Mouse (Mus musculus) hindbrain, embryonic 11.5 days (tissue): Measurements from ENCODE around the gene Gm19345. TPM values are rescaled to one million over a fixed set of nuclear protein-coding genes. Genes with fewer than 3 reads are reported as not detected.

Source experiments
- ATAC-seq: fragments of 200-750 bp; cut with Nextera tagmentation; 2 replicates; pipeline ENCODE4 v1.8.0; 2017; ENCODE audit warnings: mild to moderate bottlenecking, moderate TSS enrichment, moderate library complexity; ENCODE audit not compliant: low FRiP score
- DNase-seq: peaks from one replicate; pipeline ENCODE4 v3.0.0-alpha.2; 2015; ENCODE audit warnings: low spot score
- H3K27ac ChIP-seq: fragments of 300-500 bp; sonication (generic); 2 replicates; pipeline ENCODE4 v1.5.1; 2014; ENCODE audit warnings: mild to moderate bottlenecking, low read depth, low read length
- H3K27me3 ChIP-seq: fragments of 300-500 bp; sonication (generic); 2 replicates; pipeline ENCODE4 v1.6.1; 2014; ENCODE audit warnings: mild to moderate bottlenecking, low read length, moderate library complexity, mixed read lengths; ENCODE audit not compliant: control insufficient read depth, insufficient read depth
- H3K36me3 ChIP-seq: fragments of 300-500 bp; sonication (generic); 2 replicates; pipeline ENCODE4 v1.6.1; 2014; ENCODE audit warnings: mild to moderate bottlenecking, low read length, moderate library complexity, mixed read lengths; ENCODE audit not compliant: control insufficient read depth, insufficient read depth
- H3K4me1 ChIP-seq: fragments of 300-500 bp; sonication (generic); replicated peaks from 2 replicates; pipeline ENCODE4 v1.6.1; 2014; ENCODE audit warnings: low read length, mixed read lengths; ENCODE audit not compliant: control insufficient read depth, insufficient read depth
- H3K4me2 ChIP-seq: fragments of 300-500 bp; sonication (generic); replicated peaks from 2 replicates; pipeline ENCODE4 v1.6.1; 2014; ENCODE audit warnings: mild to moderate bottlenecking, low read depth, low read length
- H3K4me3 ChIP-seq: fragments of 300-500 bp; sonication (generic); 2 replicates; pipeline ENCODE4 v1.5.1; 2014; ENCODE audit warnings: low read depth, low read length
- H3K9ac ChIP-seq: fragments of 300-500 bp; sonication (generic); 2 replicates; pipeline ENCODE4 v1.6.1; 2014; ENCODE audit warnings: low read depth, low read length
- H3K9me3 ChIP-seq: fragments of 300-500 bp; sonication (generic); 2 replicates; pipeline ENCODE4 v1.6.1; 2016; ENCODE audit warnings: low read length; ENCODE audit not compliant: control insufficient read depth
- WGBS: fragments of 180-500 bp; shearing (Covaris S2); extraction: QIAGEN DNeasy Blood & Tissue Kit; methylation state at CpG from one replicate; pipeline ENCODE4 v1.1.7; 2014; 5-methylcytosine and 5-hydroxymethylcytosine counted together
- polyA plus RNA-seq: library from polyadenylated mRNA; unstranded; fragments of >200 nt; fragmentation: Nextera tagmentation; extraction: Ambion mirVana; gene quantifications from 2 replicates; pipeline ENCODE4 v1.2.1, GENCODE M21; 2014

Gm19345 gene
- polyA plus RNA-seq, 1 experiment from 2014 or later: 0.17 TPM

DNA sequence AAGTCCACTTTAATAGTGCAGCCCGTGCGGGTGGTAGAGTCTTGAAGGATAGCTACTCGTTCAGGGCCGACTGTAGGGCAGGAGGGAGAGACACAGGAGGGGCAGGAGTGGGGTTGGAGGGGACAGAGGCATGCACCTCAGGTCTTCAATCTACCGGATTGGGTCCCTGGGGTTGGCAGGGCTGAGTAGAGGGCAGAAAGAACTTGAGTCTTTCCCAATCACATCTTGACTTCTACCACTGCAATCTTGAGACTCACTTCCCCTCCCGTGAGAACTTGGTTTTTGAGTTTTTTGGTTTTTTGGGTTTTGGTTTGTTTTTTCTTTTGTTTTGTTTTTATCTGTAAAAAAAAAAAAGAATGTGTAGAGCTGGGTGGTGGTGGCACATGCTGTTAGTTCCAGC, 4.5 kb downstream of the Gm19345 start:
- no peak for ATAC-seq
- Histone ChIP-seq H3K4me2 (no peak overlapping the region), H3K9ac (no peak overlapping the region), H3K27ac (no peak overlapping the region), H3K9me3 (no peaks in the 10 kb centered on the region), H3K36me3 (no peaks in the 10 kb centered on the region), H3K27me3 (0 out of 2 replicates have a peak, but pooled peaks cover 3% of the 10 kb centered on the region), H3K4me3 (no peak overlapping the region), H3K4me1 (no peaks in the 10 kb centered on the region)
- DNase-seq: no peak
- WGBS: 86% methylated on average over 6 of the region's 6 CpGs

DNA sequence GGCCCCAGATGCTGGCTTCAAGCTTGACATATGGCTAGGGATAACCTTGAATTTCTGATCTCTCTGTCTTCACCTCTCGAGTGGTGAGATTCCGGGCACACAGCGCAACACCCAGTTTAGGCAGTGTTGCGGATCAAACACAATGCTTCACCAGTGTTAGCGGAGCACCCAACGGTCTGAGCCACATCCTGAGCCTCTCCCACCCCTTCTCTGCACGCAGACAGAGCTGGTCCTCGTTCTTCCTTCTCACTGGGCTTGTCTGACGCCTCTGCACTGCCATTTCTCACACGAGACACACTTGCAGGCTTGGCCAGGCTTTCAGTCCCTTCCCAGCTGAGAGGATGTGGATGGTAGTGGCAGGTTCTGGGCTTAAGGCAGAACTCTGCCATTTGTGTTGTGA, 7.9 kb downstream of the Gm19345 start:
- Histone ChIP-seq H3K27me3 (no peaks in the 10 kb centered on the region), H3K9me3 (no peaks in the 10 kb centered on the region), H3K4me1 (no peaks in the 10 kb centered on the region), H3K4me2 (no peak overlapping the region), H3K4me3 (no peak overlapping the region), H3K27ac (no peak overlapping the region), H3K9ac (no peak overlapping the region), H3K36me3 (no peaks in the 10 kb centered on the region)
- ATAC-seq (no peak), DNase-seq (no peak)
- 77% methylated on average over 10 of the region's 10 CpGs for WGBS

DNA sequence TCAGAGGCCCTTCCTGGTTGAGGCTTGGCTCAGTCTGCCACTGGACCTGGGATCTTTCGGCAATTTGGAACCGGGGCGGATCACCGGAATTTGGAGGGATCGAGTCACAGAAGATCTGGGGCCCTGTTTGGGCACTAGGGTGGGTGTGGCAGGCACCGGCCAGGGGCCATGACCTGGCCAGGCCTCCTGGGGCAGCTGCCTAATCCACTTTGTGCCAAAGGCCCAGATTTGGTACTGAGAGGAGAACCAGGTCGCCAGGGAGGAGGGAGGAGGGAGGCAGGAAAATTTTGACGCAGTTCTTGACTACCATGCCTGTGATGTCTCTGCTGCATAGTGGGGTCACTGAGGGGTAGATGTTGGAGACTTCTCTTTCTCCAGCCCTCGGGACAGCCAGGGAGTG, 9.4 kb downstream of the Gm19345 start, which contains the start of gene Ceacam16:
TSS of gene Ceacam16 (minus strand) at position 101 of the 400 bp plus-strand sequence.
- Histone ChIP-seq H3K9me3 (no peaks in the 10 kb centered on the region), H3K9ac (no peak within 1 kb of the TSS), H3K4me1 (no peaks in the 10 kb centered on the region), H3K4me3 (no peak within 1 kb of the TSS), H3K4me2 (no peak within 1 kb of the TSS), H3K27ac (no peak within 1 kb of the TSS), H3K27me3 (no peaks in the 10 kb centered on the region), H3K36me3 (no peaks in the 10 kb centered on the region)
- 76% methylated on average over 9 of the region's 9 CpGs for WGBS
- no peak for ATAC-seq
- DNase-seq: no peak

DNA sequence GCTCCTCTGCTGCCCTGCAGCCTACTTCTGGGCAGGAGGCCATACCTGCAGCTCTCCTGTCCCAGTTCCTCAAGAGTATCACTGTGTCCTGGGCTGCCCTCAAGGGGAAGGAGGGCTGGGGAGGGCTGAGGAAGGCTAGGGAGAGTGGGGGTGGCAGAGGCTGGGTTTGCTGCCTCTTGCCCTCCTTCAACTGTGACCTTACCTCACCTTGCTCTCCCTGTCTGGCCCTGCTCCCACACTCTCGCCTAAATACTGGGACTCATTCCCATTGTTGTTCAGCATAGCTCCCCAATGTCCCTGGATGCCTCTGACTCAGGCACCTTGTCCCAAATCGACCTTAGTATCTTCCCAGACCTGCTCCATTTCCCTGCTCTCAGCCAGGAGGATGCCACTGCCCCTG, 12.4 kb downstream of the Gm19345 start:
- Histone ChIP-seq H3K4me2 (no peak overlapping the region), H3K4me3 (no peak overlapping the region), H3K27ac (no peak overlapping the region), H3K4me1 (no peaks in the 10 kb centered on the region), H3K27me3 (no peaks in the 10 kb centered on the region), H3K36me3 (no peaks in the 10 kb centered on the region), H3K9ac (no peak overlapping the region), H3K9me3 (no peaks in the 10 kb centered on the region)
- 37% methylated on average over 2 of the region's 2 CpGs for WGBS
- DNase-seq: no peak
- no peak for ATAC-seq

DNA sequence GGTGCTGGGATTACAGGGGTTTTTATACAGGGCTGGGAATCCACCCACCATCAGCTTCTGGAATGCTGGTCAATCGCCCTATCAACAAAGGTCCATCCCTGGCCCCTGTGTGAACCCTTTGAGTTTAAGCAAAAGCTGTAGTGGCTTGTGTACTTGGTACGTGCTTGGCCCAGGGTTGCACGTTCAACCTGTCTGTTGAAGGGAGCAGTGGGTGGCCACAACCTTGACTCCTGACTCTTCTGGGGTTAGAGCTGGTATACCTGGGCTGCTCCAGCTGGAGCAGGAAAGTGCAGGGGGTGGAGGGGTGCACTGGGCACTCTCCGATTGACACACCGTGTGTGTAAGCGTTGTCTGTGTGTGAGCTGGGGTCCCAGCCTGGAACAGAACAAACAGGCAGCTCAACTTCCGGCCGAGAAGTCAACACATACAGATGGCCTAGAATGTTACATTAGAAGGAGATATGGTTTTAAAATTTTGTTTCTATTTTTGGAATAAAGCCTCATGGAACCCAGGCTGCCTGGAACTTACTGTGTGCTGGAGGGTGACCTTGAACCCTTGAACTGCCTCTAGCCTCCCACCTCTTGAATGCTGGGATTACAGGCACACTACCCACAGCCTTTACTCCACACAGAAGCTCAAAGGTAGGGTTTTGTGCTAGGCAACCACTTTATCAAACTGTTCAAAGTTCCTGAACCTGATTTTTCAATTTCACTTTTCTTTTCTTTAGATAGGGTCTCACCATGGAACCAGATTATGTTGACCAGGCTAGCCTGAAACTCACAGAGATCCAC, 13.6 kb downstream of the Gm19345 start:
- Histone ChIP-seq H3K36me3 (no peaks in the 10 kb centered on the region), H3K9me3 (no peaks in the 10 kb centered on the region), H3K9ac (no peak overlapping the region), H3K4me2 (no peak overlapping the region), H3K4me3 (no peak overlapping the region), H3K27me3 (no peaks in the 10 kb centered on the region), H3K4me1 (no peaks in the 10 kb centered on the region), H3K27ac (no peak overlapping the region)
- DNase-seq (no peak), ATAC-seq (no peak)
- 85% methylated on average over 8 of the region's 8 CpGs for WGBS

DNA sequence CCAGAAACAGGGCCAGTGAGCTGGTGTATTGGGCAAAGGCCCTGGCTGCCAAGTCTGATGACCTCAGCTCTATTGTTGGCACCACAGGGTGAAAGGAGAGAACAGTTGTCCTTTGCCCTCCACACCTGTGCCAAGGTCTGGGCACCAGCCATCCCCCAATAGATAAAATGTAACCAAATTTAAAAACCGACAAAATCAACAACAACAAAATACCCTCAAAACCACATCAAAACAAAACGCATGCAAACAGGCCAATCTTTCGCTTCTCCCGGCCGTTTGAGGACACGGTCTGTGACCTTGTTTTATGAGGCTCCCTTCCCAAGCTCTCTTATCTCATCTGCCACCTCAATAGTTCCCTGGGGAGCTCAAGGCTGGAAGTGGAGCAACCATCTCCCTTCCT, 14.7 kb downstream of the Gm19345 start:
- Histone ChIP-seq H3K27ac (no peak overlapping the region), H3K4me3 (no peak overlapping the region), H3K4me2 (no peak overlapping the region), H3K9me3 (no peaks in the 10 kb centered on the region), H3K9ac (no peak overlapping the region), H3K27me3 (no peaks in the 10 kb centered on the region), H3K4me1 (no peaks in the 10 kb centered on the region), H3K36me3 (no peaks in the 10 kb centered on the region)
- 88% methylated on average over 6 of the region's 6 CpGs for WGBS
- ATAC-seq (no peak), DNase-seq (no peak)

DNA sequence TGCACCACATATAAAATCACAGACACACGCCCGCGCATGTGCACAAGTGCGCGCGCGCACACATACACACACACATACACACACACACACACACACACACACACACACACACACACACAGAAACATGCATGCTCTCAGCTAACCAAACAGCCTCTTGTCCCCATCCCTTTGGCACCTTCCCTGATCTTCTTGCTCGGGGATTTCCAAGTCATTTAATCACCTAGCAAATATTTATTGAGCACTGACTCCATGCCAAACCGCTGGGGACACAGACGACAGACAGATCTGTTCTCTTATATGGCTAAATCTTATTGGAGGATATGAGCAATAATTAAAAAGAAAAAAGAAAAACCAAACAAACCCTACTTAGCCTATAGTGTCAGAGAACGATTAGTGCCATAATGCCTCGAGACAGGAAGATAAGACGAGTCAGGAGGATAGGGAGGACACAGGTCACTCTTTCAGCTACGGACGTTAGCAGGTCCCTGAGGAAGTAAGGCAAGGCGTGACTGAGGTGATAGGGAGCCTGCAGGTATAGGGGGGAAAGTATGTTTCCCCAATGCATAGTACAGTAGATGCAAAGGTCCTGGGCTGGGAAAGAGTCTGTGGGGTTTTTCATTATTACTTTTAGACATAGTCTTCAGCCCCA, 16.1 kb downstream of the Gm19345 start:
- WGBS: 93% methylated on average over 16 of the region's 16 CpGs
- DNase-seq: no peak
- no peaks in the 10 kb centered on the region for H3K36me3 ChIP-seq
- H3K4me1 ChIP-seq: no peaks in the 10 kb centered on the region
- ATAC-seq: no peak
- H3K9ac ChIP-seq: no peak overlapping the region
- no peak overlapping the region for H3K4me2 ChIP-seq
- no peaks in the 10 kb centered on the region for H3K9me3 ChIP-seq
- no peaks in the 10 kb centered on the region for H3K27me3 ChIP-seq
- H3K27ac ChIP-seq: no peak overlapping the region
- no peak overlapping the region for H3K4me3 ChIP-seq

DNA sequence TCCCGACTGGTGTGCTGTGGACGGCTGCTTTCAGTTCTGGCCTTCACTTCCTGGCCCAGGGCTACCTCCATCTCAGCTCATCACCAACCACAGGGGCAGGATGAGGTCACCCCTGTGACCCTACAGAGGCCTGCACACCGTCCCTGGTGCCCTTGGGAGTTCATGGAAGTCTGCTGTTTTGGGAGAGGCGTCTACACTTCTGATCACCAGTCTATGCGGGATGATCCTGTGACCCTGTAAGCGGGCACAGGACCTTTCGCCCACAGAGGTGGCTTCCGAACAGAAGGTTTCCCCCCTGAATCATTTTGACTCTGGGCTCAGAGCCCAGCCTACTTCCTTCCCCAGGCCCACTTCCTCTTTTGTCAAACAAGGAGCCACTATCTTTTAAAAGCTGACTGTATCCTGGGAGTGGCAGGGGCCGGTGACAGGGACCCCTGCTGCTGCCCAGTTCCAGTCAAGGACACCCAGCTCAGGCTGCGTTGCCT, 19.4 kb downstream of the Gm19345 start:
- H3K36me3 ChIP-seq: no peaks in the 10 kb centered on the region
- no peak overlapping the region for H3K27ac ChIP-seq
- no peak overlapping the region for H3K9ac ChIP-seq
- H3K4me1 ChIP-seq: no peaks in the 10 kb centered on the region
- WGBS: 64% methylated on average over 10 of the region's 10 CpGs
- no peak overlapping the region for H3K4me3 ChIP-seq
- no peaks in the 10 kb centered on the region for H3K9me3 ChIP-seq
- H3K27me3 ChIP-seq: no peaks in the 10 kb centered on the region
- DNase-seq (no peak), ATAC-seq (no peak)
- H3K4me2 ChIP-seq: no peak overlapping the region
